Mouse (Mus musculus): ENCODE measurements around the gene Vsig10.

The Vsig10 gene

GRCm38 (mm10) chr5:117380199-117380598, 61.3 kb downstream of the Vsig10 start:
- DNase-seq (ENCODE audit: low read depth, low spot score): no peak

- no peak for DNase-seq (ENCODE audit: low read depth, low spot score)
Measured at GRCm38 (mm10) chr5:117381785-117382184, 62.9 kb downstream of the Vsig10 start.

- no peak for DNase-seq (ENCODE audit: low read depth, low spot score)
Measured at GRCm38 (mm10) chr5:117383198-117383597, 64.3 kb downstream of the Vsig10 start.

GRCm38 (mm10) chr5:117388296-117388751, 69.4 kb downstream of the Vsig10 start:
- no peak for DNase-seq (ENCODE audit: low read depth, low spot score)

- DNase-seq (ENCODE audit: low read depth, low spot score): peak; percentile 90
Measured at GRCm38 (mm10) chr5:117388877-117389276, 70.0 kb downstream of the Vsig10 start, which contains the start of gene Rfc5. TSS of gene Rfc5 (minus strand) at chr5:117389047.

- DNase-seq (ENCODE audit: low read depth, low spot score): no peak
Measured at GRCm38 (mm10) chr5:117390895-117391294, 72.0 kb downstream of the Vsig10 start.

- no peak for DNase-seq (ENCODE audit: low read depth, low spot score)
Measured at GRCm38 (mm10) chr5:117395834-117396233, 77.0 kb downstream of the Vsig10 start.

- peak; percentile 55 for DNase-seq (ENCODE audit: low read depth, low spot score)
Measured at GRCm38 (mm10) chr5:117396596-117397014, 77.7 kb downstream of the Vsig10 start.

- no peak for DNase-seq (ENCODE audit: low read depth, low spot score)
Measured at GRCm38 (mm10) chr5:117397371-117397770, 78.5 kb downstream of the Vsig10 start.

GRCm38 (mm10) chr5:117398007-117398550, 79.2 kb downstream of the Vsig10 start:
- DNase-seq (ENCODE audit: low read depth, low spot score): no peak

GRCm38 (mm10) chr5:117399281-117399680, 80.4 kb downstream of the Vsig10 start:
- DNase-seq (ENCODE audit: low read depth, low spot score): no peak

- no peak for DNase-seq (ENCODE audit: low read depth, low spot score)
Measured at GRCm38 (mm10) chr5:117403609-117404008, 84.7 kb downstream of the Vsig10 start.

All from WW6 (cell line).